Mouse (Mus musculus): Measurements from ENCODE around the gene Rrp36.

GRCm38 (mm10) chr17:46673850-46674529 lies at the start of gene Rrp36:
- TF ChIP-seq ZNF384 (IDR thresholded peaks at IDR 0.05; ENCODE audit: low read depth, low read length) (no peak), CHD2 (IDR thresholded peaks at IDR 0.05; ENCODE audit: low read depth, low read length) (no peak), HCFC1 (IDR thresholded peaks at IDR 0.05; ENCODE audit: borderline replicate concordance, insufficient read depth, low read length) (no peak), MAFK (IDR thresholded peaks at IDR 0.05; ENCODE audit: insufficient read depth, low read depth, low read length) (no peak)

All from ES-E14 (cell line).